Mouse (Mus musculus) embryo, embryonic 10.5 days (tissue): ENCODE results near the gene Wdr1.
"Not testable (repeated sequence)": the region's sequence is repeated elsewhere in the genome, so short reads cannot be mapped to it uniquely, and the experiment has no call there.

Experiments used
- DNase-seq: peaks from one replicate; pipeline ENCODE4 v3.0.0-alpha.2; 2015; ENCODE audit warnings: low spot score

Gene Wdr1

DNA sequence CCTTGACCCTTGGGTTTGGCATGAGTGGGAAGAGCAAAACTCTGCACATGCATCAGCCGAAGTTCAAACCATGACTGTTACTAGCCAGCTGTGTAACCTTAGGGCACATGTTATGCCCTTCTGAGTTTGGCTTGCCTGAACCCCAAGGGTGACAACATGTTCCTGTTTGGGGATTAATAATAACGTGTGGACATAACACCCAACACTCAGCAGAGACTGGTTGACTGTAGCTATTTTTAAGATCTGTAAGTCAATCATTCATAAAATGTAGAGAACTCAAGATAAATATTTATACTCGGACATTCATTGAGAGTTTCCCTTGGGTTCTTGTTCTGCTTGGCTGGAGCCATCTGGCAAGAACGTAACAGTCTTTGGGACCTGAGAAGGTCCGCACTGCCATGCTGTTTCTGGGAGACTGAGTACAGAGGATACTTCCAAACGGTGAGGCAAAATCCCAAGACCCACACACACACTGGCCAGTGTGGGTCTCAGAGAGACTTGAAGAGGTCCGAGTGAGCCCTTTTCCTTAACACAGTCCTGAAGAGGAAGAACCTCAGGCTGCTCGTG is 66.4 kb downstream of the Wdr1 start:
- DNase-seq: no peak

DNA sequence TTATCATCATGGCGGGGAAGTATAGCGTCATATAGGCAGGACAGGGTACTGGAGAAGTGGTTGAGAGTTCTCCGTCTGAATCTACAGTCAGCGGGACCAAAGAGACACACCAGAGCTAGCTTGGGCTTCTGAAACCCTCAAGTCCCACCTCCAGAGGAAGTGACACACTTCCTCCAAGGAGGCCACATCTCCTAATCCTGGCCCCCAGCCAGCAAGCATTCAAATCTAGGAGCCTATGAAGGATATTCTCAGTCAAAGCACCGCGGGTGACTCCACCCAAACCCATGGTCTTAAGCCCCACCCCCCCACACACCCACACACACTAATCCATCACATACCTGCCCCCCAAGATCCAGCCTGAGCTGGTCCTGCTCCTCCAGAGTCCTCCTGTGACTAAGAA is 69.1 kb downstream of the Wdr1 start:
- DNase-seq: no peak

DNA sequence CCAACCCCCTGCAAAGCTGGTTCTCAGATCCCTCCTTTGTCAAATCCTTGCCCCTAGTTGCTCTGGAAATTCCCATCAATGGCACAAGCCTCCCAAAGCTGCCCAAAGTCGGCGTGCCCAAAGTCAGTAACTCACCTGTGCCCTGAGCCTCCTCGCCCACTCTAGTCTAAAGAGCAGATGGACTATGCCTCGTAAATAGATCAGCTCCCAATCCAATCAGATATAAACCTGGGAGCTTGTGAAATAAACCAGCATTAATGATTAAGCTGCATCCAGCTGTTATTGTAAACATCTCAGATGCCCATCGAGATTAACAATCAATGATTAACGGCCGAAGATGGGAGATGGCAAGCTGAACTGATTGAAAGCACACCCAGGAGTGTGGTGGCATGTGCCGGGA is 71.3 kb downstream of the Wdr1 start:
- no peak for DNase-seq

- no peak for DNase-seq
Observed at GRCm38 (mm10) chr5:38489739-38490138, 73.3 kb downstream of the Wdr1 start.

DNA sequence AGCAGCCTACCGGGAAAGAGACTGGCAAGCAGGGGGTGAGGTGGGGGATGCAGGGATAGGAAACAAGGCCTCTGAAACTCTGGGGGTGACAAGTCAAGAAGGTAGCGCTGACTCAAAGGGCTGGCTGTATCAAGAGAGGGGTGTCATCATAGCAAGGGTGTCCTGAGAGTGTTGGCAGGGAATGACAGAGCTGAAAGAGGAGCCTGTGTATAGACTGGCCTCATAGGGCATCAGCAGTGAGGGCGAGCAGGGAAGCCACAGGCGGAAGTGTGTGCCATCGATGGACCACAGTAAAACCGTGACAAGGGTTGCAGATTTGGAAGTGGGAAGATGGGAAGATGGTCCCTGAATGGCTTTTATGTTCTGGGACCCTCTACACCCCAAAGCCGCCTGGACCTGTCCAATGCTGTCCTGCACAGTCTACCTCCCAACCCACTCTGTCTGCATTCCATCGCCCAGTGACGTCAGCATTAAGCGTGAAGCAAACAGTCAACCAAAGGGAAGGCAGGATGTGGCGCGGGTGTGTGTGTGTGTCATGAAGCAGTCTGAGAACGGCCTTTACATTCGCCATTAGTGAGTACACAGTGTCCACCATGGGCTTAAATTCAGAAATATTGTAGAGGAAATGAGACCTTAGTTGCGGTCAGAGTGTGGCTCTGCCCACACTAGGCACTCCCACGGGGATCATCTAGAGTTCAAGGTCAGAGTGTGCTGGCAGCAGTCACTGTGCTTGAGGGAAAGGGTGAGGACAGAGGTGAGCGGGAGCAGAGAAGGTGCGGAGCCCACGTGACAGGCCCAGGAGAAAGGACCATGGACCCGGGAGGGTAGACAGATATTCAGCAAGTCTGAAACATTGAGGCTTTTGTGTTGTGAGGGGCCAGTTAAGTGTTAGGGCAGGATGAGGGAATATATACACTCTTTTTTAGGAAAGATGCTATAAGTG is 74.1 kb downstream of the Wdr1 start:
- DNase-seq: no peak

GRCm38 (mm10) chr5:38488026-38488425 is 75.0 kb downstream of the Wdr1 start:
- no peak for DNase-seq

DNA sequence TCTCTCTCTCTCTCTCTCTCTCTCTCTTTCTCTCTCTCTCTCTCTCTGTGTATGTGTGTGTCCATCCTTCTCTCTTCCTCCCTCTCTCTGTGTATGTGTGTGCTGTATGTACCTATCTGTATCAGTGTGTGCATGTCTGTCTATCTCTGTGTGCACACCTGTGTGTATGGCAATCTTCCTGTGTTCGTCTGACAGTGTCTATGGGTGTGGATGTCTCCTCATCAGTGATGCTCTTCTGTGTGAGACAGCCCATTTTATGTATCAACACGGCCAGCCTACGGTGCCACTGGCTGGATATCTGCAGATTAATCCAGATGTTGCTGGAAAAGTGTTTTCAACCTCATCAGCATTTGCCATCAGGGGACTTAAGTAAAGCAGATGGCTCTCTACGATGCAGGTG is 75.8 kb downstream of the Wdr1 start:
- no peak for DNase-seq

- no peak for DNase-seq
Observed at GRCm38 (mm10) chr5:38485946-38486345, 77.1 kb downstream of the Wdr1 start.

DNA sequence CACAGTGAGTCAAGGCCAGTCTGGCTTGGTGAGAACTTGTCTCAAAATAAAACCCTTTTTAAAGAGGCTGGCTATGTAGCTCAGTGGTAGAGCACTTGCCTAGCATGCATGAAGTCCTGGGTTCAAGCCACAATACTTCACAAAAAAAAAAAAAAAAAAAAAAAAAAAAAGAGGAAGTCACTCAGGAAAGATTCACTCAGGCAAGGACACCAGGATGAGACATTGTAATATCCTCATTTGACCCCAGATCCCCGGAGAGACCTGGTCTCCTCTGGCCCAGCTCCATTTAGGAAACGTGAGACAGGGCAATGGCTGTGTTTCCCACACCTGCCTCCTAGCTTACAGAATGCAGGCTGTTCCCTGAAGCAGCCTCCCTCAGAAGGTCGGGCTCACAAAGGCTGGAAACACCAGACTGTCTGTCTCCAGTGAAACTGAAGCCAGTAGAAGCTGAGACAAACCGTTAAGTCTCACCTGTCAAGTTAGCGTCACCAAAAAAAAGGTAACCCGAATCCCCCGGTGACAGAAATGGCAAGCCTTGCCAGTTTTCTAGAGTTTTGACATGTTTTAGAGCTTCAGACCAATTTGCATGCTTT is 79.4 kb downstream of the Wdr1 start:
- no peak for DNase-seq

DNA sequence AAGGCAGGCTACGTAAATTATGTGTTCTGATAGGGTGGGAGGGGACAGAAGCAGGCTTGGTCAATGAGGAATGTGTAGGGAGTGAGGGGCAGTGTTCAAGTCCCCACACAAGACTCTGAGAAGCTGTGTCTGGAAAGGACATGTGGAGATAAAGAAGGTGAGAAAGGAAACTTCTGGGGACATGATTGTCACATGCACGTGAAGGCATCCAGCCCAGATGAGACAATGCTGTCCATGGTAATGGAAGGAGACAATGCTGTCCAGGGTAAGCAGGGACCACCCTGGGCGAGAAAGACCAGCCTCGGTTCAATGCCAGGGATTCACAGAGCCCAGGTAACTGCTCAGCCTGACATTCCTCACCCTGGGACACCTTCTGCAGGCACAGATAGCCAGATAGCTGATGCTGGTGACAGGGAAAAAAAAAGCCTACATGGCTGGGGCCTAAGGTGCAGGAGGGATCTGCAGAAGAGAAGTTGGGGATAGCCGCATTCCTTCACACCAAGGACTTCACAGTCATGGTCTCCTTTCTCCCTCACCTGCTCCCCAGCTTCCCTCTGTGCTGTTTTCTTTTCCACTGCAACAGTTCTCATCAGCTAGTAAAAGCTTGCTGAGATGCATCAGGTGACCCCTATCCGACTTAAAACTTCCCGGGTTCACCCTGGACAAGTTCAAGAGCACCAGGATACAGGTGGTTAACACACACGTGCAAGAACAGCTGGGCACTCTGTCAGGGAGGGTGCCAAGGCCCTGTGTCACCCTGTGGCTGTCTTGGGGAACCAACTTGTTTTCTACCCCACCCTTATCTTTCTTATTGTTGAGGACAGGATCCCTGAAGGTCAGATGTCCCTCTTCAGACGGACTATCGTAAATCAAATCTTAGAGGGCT is 82.0 kb downstream of the Wdr1 start:
- no peak for DNase-seq

- peak; percentile 61 for DNase-seq
Observed at GRCm38 (mm10) chr5:38479908-38480725, 82.9 kb downstream of the Wdr1 start.

GRCm38 (mm10) chr5:38479545-38479907 is 83.5 kb downstream of the Wdr1 start:
- DNase-seq: not testable (repeated sequence)

GRCm38 (mm10) chr5:38479027-38479426 is 84.0 kb downstream of the Wdr1 start:
- DNase-seq: no peak

DNA sequence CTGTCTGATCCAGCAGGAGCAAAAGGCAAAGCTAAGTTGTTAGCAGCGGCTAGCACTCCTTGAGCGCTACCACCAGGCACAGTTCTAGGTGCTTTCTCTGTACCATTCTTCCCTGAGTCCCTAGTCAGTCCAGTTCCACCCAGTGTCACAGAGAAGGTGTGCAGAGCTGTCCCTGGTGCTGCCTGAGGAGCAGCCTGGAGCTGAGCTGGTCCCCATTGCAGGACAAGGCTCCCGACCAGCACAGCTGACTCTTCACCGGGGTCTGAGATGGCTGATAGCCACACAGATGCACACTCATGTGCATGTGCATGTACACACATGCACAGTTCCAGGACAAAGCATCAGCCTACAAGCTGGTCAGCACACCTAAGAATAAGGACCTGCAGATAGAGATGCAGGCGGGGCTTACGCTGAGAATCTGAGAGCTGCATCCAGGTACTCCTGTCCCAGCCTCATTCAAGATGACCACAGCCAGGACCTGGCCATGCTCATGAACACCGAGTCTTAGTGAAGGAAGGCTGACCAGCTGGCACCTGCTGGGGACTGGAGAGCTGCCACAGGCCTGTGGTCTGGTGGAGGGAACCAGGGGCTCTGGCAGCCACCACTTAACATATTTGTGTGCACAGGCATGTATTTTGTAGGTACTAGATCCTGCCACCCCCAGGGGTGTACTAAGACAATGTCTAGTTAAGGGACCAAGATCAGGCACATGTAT is 85.1 kb downstream of the Wdr1 start:
- peak; percentile 24 for DNase-seq

- no peak for DNase-seq
Observed at GRCm38 (mm10) chr5:38476861-38477565, 86.0 kb downstream of the Wdr1 start.
